Mouse (Mus musculus) CH12.LX (cell line): Measurements from ENCODE around the gene Dock11. TPM values are rescaled to one million over a fixed set of nuclear protein-coding genes. Genes with fewer than 3 reads are reported as not detected.

ENCODE experiments used
- DNase-seq: peaks from one replicate; pipeline ENCODE4 v3.0.0-alpha.2; 2013; ENCODE audit errors: extremely low read depth
- H3K27ac ChIP-seq: 2 replicates; pipeline ENCODE4 v1.5.1; 2012; ENCODE audit warnings: low read depth, mild to moderate bottlenecking, control low read depth, moderate library complexity; ENCODE audit not compliant: insufficient read depth
- H3K27me3 ChIP-seq: replicated peaks from 2 replicates; pipeline ENCODE3; 2012; ENCODE audit warnings: inconsistent platforms
- H3K36me3 ChIP-seq, 2 experiments: replicated peaks in 1 of 2; 2 replicates each; pipeline versions ENCODE3 to v1.6.1; 2012; ENCODE audit warnings: inconsistent platforms in 1 of 2, low read length in 1 of 2, mild to moderate bottlenecking in 1 of 2, mixed read lengths in 1 of 2, moderate library complexity in 1 of 2; ENCODE audit not compliant: control insufficient read depth in 1 of 2, insufficient read depth in 1 of 2
- H3K4me1 ChIP-seq, 2 experiments: 2 replicates each; pipeline ENCODE4 v1.6.1; 2012; ENCODE audit warnings: inconsistent platforms in 1 of 2, moderate library complexity in 1 of 2; ENCODE audit not compliant: insufficient read depth in 2 of 2, control insufficient read depth in 1 of 2
- H3K4me2 ChIP-seq: 2 replicates; pipeline ENCODE4 v1.6.1; 2012; ENCODE audit warnings: low read depth, mild to moderate bottlenecking, control low read depth; ENCODE audit not compliant: poor library complexity, insufficient read depth, severe bottlenecking
- H3K4me3 ChIP-seq, 3 experiments: fragments of 150-350 bp in 1 of 3; sonication (generic) in 1 of 3; replicated peaks in 1 of 3; 2 replicates each; pipeline versions ENCODE3 to v1.5.1; 2011 to 2012; ENCODE audit warnings: low read depth in 2 of 3, low read length in 2 of 3, mild to moderate bottlenecking in 2 of 3, moderate library complexity in 2 of 3, control low read depth in 1 of 3, improper control_type of control experiment in 1 of 3, inconsistent platforms in 1 of 3, mixed read lengths in 1 of 3; ENCODE audit not compliant: poor library complexity in 1 of 3
- H3K79me2 ChIP-seq: replicated peaks from 2 replicates; pipeline ENCODE4 v1.6.1; 2012; ENCODE audit warnings: mild to moderate bottlenecking, moderate library complexity; ENCODE audit not compliant: control insufficient read depth, poor library complexity, insufficient read depth, severe bottlenecking; ENCODE audit errors: extremely low read depth
- H3K9ac ChIP-seq: 2 replicates; pipeline ENCODE4 v1.6.1; 2012; ENCODE audit warnings: low read depth, mild to moderate bottlenecking, control low read depth, moderate library complexity; ENCODE audit not compliant: insufficient read depth
- H3K9me3 ChIP-seq: replicated peaks from 2 replicates; pipeline ENCODE3; 2012; ENCODE audit warnings: low read length, inconsistent platforms, mixed read lengths
- BHLHE40 ChIP-seq: IDR thresholded peaks from 2 replicates; pipeline ENCODE4 v1.6.1; 2011; ENCODE audit warnings: mild to moderate bottlenecking, low read depth, low read length, improper control_type of control experiment
- CHD1 ChIP-seq: IDR thresholded peaks from 2 replicates; pipeline ENCODE4 v1.6.1; 2012; ENCODE audit warnings: low read depth, low read length, improper control_type of control experiment, inconsistent platforms
- CTCF ChIP-seq, 2 experiments: IDR thresholded peaks in 1 of 2; conservative IDR thresholded peaks in 1 of 2; 2 replicates each; pipeline ENCODE4 v1.5.1; 2011 to 2012; ENCODE audit warnings: low read depth in 2 of 2, low read length in 2 of 2, improper control_type of control experiment in 1 of 2, inconsistent platforms in 1 of 2, mild to moderate bottlenecking in 1 of 2, moderate library complexity in 1 of 2
- EP300 ChIP-seq: IDR thresholded peaks from 2 replicates; pipeline ENCODE4 v1.6.1; 2011; ENCODE audit warnings: low read length, improper control_type of control experiment
- ETS1 ChIP-seq: conservative IDR thresholded peaks from 2 replicates; pipeline ENCODE4 v1.6.1; 2012; ENCODE audit warnings: low read depth, mild to moderate bottlenecking, inconsistent platforms, low read length, improper control_type of control experiment, moderate library complexity
- GABPA ChIP-seq: IDR thresholded peaks from 2 replicates; pipeline ENCODE4 v1.6.1; 2012; ENCODE audit warnings: low read depth, low read length, improper control_type of control experiment, inconsistent platforms; ENCODE audit not compliant: insufficient replicate concordance
- IRF4 ChIP-seq: IDR thresholded peaks from 2 replicates; pipeline ENCODE4 v1.6.1; 2014; ENCODE audit warnings: low read depth, mild to moderate bottlenecking, inconsistent platforms, low read length, improper control_type of control experiment
- JUN ChIP-seq: IDR thresholded peaks from 2 replicates; pipeline ENCODE4 v1.6.1; 2011; ENCODE audit warnings: low read depth, mild to moderate bottlenecking, low read length, improper control_type of control experiment, moderate library complexity; ENCODE audit not compliant: insufficient read depth
- KAT2A ChIP-seq: IDR thresholded peaks from 2 replicates; pipeline ENCODE4 v1.6.1; 2012; ENCODE audit warnings: low read length, improper control_type of control experiment, inconsistent platforms; ENCODE audit not compliant: insufficient replicate concordance
- MAFK ChIP-seq: IDR thresholded peaks from 2 replicates; pipeline ENCODE4 v1.6.1; 2011; ENCODE audit warnings: low read length, improper control_type of control experiment; ENCODE audit not compliant: insufficient replicate concordance
- MAZ ChIP-seq: IDR thresholded peaks from 2 replicates; pipeline ENCODE4 v1.6.1; 2012; ENCODE audit warnings: low read depth, mild to moderate bottlenecking, inconsistent platforms, low read length, improper control_type of control experiment, moderate library complexity
- MXI1 ChIP-seq: IDR thresholded peaks from 2 replicates; pipeline ENCODE4 v1.6.1; 2011; ENCODE audit warnings: mild to moderate bottlenecking, low read depth, low read length, improper control_type of control experiment
- NELFE ChIP-seq: IDR thresholded peaks from 2 replicates; pipeline ENCODE4 v1.6.1; 2011; ENCODE audit warnings: low read depth, low read length, improper control_type of control experiment
- POLR2A ChIP-seq: IDR thresholded peaks from 2 replicates; pipeline ENCODE4 v1.6.1; 2011; ENCODE audit warnings: low read depth, mild to moderate bottlenecking, improper control_type of control experiment, low read length
- RAD21 ChIP-seq: IDR thresholded peaks from 2 replicates; pipeline ENCODE4 v1.6.1; 2011; ENCODE audit warnings: low read depth, mild to moderate bottlenecking, low read length, improper control_type of control experiment, moderate library complexity
- RCOR1 ChIP-seq: conservative IDR thresholded peaks from 2 replicates; pipeline ENCODE4 v1.6.1; 2012; ENCODE audit warnings: low read depth, mild to moderate bottlenecking, inconsistent platforms, low read length, improper control_type of control experiment
- SIN3A ChIP-seq: IDR thresholded peaks from 2 replicates; pipeline ENCODE4 v1.6.1; 2012; ENCODE audit warnings: low read length, improper control_type of control experiment, inconsistent platforms
- SMC3 ChIP-seq: IDR thresholded peaks from 2 replicates; pipeline ENCODE4 v1.6.1; 2011; ENCODE audit warnings: low read depth, low read length, improper control_type of control experiment
- TBP ChIP-seq: conservative IDR thresholded peaks from 2 replicates; pipeline ENCODE4 v1.6.1; 2011; ENCODE audit warnings: low read depth, low read length, improper control_type of control experiment
- TCF12 ChIP-seq: IDR thresholded peaks from 2 replicates; pipeline ENCODE4 v1.6.1; 2014; ENCODE audit warnings: low read depth, mild to moderate bottlenecking, inconsistent platforms, low read length, improper control_type of control experiment
- UBTF ChIP-seq: IDR thresholded peaks from 2 replicates; pipeline ENCODE4 v1.6.1; 2012; ENCODE audit warnings: low read depth, mild to moderate bottlenecking, inconsistent platforms, low read length, improper control_type of control experiment, moderate library complexity
- USF2 ChIP-seq: conservative IDR thresholded peaks from 2 replicates; pipeline ENCODE4 v1.6.1; 2011; ENCODE audit warnings: low read depth, low read length, improper control_type of control experiment
- ZNF384 ChIP-seq: IDR thresholded peaks from 2 replicates; pipeline ENCODE4 v1.6.1; 2012; ENCODE audit warnings: low read depth, low read length, improper control_type of control experiment, inconsistent platforms
- dilution Hi-C: fragments of 300-500 bp; cut with MboI; formaldehyde crosslinking; loops from 2 replicates; pipeline ENCODE4 v1.14.3; 2020; ENCODE audit warnings: low sequenced_read_pairs; ENCODE audit not compliant: extremely low pct_unique_long_range_greater_than_20kb, extremely low pct_ligation_motif_present
- in situ Hi-C: fragments of 300-500 bp; cut with MboI; formaldehyde crosslinking; loops from 3 replicates; pipeline ENCODE4 v1.14.3; 2019; ENCODE audit warnings: low sequenced_read_pairs, low pct_ligation_motif_present, low pct_unique_long_range_greater_than_20kb, mixed read lengths
- polyA plus RNA-seq: library from polyadenylated mRNA; unstranded; fragments of >175 nt; gene quantifications from 2 replicates; pipeline ENCODE4 v1.2.1, GENCODE M21; 2012; ENCODE audit warnings: low read depth; ENCODE audit not compliant: insufficient read length
- total RNA-seq, 2 experiments: library from RNA; depleted of rRNA; stranded (reverse); fragments of 300-350 nt in 1 of 2; fragments of >200 nt in 1 of 2; gene quantifications; 2 replicates each; pipeline ENCODE4 v1.2.3; 2012 to 2014

Dock11 gene
- total and polyA plus RNA-seq, 3 experiments = 25.4 to 47.6 (median 31.8) TPM

DNA sequence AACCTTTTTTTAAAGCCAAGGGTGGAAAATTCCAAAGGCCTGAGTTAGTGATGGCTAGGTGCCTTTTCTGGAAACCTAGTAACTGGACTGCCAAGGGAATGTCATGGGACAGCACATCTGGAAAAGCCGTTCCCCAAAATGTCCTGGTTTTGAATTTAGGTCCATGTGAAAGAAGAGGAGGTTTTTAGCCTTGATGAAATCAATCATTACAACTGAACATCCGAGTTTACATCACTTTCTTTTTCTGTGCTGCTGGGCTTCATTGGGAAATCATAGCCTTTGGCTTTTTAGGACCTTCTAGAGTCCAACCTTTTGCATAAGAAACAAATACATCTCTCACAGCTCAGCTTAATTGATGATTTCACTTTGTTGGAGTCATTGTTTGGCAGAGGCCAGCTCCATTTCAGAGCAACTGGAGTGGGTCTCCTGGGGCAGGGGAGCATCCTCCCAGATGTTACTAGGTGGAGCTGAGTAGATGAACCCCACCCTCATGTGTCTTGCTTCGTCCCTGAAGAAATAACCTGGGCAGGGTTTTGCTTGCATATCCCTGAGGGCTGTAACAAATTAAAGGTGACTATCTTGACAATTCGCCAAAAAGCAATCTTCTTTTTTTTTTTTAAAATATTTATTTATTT, 18.2 kb downstream of the Dock11 start:
- in situ Hi-C loops = no loop called here
- no peak for DNase-seq
- Histone ChIP-seq H3K4me3 (no peak overlapping the region), H3K9ac (no peak overlapping the region), H3K27ac (no peak overlapping the region), H3K79me2 (peaks cover 6% of the 10 kb centered on the region), H3K27me3 (no peaks in the 10 kb centered on the region), H3K36me3 (no peaks in the 10 kb centered on the region), H3K9me3 (no peaks in the 10 kb centered on the region), H3K4me2 (no peak overlapping the region), H3K4me1 (peaks cover 0 to 13% of the 10 kb centered on the region in 2 experiments; a peak in 3 of 4 replicates)
- TF ChIP-seq MAFK (no peak), TCF12 (no peak), UBTF (no peak), BHLHE40 (no peak), ETS1 (no peak), MAZ (no peak), USF2 (no peak), POLR2A (no peak), RAD21 (no peak), MXI1 (no peak), NELFE (no peak), SMC3 (no peak), IRF4 (no peak)
- dilution Hi-C loops = no loop called here

DNA sequence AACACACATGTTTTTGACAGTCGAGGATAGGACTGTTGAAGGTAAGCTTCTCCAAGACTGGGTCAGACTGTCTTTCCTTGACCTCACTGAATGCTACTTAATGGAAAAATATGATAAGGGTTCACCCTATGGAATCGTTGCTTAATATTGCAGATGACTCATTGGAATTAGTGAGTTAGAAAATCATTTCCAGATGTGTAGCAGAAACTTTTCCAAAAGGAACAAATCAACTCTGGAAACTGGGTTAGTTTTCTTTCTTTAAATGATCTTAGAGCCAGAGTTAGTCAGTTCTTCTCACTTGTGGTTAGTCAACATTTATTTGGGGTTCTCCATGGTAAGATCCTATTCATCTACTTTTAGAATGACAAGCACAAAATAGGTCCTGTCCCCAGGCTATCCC, 30.9 kb downstream of the Dock11 start:
- H3K4me3 ChIP-seq = no peak overlapping the region
- H3K79me2 ChIP-seq = no peaks in the 10 kb centered on the region; the same call in 1 of the 2 replicates
- in situ Hi-C loops (no loop called here), dilution Hi-C loops (no loop called here)
- H3K9me3 ChIP-seq = peaks cover 2% of the 10 kb centered on the region
- peaks cover 0 to 7% of the 10 kb centered on the region in 2 experiments for H3K36me3 ChIP-seq
- no peaks in the 10 kb centered on the region for H3K27me3 ChIP-seq
- no peak overlapping the region for H3K9ac ChIP-seq
- no peak overlapping the region for H3K4me2 ChIP-seq
- H3K4me1 ChIP-seq = peaks cover 0 to 14% of the 10 kb centered on the region in 2 experiments; a peak in 2 of 4 replicates
- no peak overlapping the region for H3K27ac ChIP-seq
- TF ChIP-seq CTCF (conservative IDR thresholded peaks at IDR 0.05 in 1 of 2, IDR thresholded peaks at IDR 0.05 in 1 of 2; ENCODE audit: low read depth in 2 of 2, low read length in 2 of 2) (no peak), ZNF384 (no peak), JUN (no peak), MAFK (no peak), TCF12 (no peak), UBTF (no peak), ETS1 (no peak), KAT2A (no peak), EP300 (no peak), RCOR1 (no peak), CHD1 (no peak), TBP (no peak), SIN3A (no peak), GABPA (no peak)
- no peak for DNase-seq
